Mouse (Mus musculus) kidney, postnatal 36 days (tissue): Measurements from ENCODE around the gene Qtrt1.
"Not testable (repeated sequence)": the region's sequence is repeated elsewhere in the genome, so short reads cannot be mapped to it uniquely, and the experiment has no call there.

Experiments
- DNase-seq, 2 experiments: peaks; one replicate each; pipeline ENCODE4 v3.0.0; 2021 to 2022; ENCODE audit warnings: mixed read lengths in 2 of 2

The Qtrt1 gene

GRCm38 (mm10) chr9:21451870-21452269 lies 40.2 kb downstream of the Qtrt1 start:
- no peak for DNase-seq

DNA sequence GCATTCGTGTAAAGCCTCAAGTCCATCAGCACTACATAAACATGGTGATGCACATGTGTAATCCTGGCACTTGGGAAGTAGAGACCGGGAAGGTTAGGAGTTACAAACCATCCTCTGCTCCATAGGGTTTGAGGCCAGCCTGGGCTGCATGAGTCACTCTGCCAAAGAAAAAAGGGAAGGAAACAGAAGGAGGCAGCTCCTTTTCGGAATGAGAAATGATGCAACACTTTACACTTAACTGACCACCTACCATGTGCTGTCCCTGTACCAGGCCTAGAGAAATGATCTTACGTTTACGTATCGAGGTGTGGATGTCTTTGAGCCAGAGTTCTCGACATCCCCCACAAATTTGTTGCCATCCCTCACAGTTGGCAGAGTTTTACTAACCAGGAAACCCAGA lies 41.4 kb downstream of the Qtrt1 start:
- DNase-seq, result no peak

GRCm38 (mm10) chr9:21453459-21453858 lies 41.8 kb downstream of the Qtrt1 start:
- DNase-seq, result no peak

DNA sequence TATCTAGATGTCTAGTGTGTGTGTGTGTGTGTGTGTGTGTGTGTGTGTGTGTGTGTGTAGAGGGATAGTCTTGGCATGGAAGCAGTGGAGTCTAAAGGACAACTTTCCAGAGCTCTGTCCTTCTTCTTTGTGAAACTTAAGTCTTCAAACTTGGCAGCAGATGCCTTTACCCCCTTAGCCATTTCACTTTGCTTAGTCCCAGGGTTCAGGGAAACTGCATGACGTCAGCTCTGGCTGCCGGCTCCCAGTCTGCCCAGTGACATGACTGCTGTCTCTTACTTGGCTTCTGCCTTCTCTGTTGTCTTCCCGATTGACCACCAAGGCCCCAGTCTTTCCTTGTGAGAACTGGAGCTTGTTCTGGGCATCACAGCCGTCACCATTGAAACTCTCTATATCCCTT lies 42.9 kb downstream of the Qtrt1 start:
- peak; percentile 45 to 59 for DNase-seq

- DNase-seq, result no peak
These were observed 43.6 kb downstream of the Qtrt1 start for GRCm38 (mm10) chr9:21455103-21455770.

- DNase-seq, result no peak
These were observed 44.8 kb downstream of the Qtrt1 start for GRCm38 (mm10) chr9:21456246-21456929.

DNA sequence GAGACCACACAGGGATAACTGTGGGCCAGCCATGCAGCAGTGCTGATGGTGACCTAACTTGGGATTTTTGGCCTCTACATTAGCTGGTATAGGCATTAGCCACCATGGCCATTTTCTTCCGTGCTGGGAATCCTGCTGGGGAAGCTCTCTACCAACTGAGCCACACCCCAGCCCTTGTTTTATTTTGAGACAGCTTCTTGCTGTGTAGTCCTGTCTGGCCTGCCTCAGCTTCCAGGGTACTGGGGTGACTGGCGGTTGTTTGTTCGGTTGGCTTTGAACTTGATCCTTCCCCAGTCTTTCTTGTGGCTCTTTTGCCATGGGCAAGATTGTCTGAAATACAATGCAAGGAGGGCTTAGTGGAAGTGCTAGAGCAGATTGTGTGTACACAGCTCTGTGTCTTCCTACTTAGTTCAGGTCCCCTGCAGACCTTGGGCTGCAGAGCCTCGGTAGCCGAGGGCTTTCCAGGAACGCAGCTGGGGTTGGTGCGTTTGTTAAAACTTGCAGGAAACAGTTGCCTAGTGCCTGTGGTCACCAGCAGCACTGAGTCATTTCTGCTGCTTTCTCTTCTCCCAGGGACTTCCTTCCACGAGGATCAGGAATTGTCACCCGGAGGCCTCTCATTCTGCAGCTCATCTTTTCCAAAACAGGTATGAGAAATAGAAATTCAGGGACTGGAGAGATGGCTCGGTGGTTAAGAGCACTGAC lies 45.4 kb downstream of the Qtrt1 start:
- no peak for DNase-seq

- peak in 1 of 2 experiments; percentile 47 for DNase-seq
These were observed 47.2 kb downstream of the Qtrt1 start for GRCm38 (mm10) chr9:21458821-21459220.

GRCm38 (mm10) chr9:21460400-21460940 lies 48.8 kb downstream of the Qtrt1 start:
- DNase-seq, result peak; percentile 51 to 68

DNA sequence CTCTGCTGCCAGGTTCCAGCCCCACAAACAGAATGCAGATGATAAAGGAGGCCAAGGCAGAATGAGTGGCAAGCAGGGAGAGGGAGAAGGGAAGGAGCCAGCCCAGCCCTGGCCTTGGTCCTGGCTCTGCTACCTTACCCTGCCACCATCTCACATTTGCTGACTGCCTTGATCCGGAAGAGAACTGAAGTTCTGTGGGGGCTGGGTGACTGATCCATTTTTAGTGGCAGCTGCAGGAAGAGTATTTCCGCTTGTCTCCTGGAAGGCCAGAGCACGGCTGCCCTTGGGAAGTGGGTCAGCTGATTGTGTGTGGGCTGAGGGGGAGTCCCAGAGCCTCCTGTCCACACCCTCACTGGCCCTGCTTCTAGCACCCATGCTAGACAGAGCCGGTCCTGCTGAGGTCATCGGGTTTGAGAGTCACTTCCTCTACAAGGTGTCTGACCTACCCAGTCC lies 51.5 kb downstream of the Qtrt1 start:
- peak; percentile 76 to 85 for DNase-seq

DNA sequence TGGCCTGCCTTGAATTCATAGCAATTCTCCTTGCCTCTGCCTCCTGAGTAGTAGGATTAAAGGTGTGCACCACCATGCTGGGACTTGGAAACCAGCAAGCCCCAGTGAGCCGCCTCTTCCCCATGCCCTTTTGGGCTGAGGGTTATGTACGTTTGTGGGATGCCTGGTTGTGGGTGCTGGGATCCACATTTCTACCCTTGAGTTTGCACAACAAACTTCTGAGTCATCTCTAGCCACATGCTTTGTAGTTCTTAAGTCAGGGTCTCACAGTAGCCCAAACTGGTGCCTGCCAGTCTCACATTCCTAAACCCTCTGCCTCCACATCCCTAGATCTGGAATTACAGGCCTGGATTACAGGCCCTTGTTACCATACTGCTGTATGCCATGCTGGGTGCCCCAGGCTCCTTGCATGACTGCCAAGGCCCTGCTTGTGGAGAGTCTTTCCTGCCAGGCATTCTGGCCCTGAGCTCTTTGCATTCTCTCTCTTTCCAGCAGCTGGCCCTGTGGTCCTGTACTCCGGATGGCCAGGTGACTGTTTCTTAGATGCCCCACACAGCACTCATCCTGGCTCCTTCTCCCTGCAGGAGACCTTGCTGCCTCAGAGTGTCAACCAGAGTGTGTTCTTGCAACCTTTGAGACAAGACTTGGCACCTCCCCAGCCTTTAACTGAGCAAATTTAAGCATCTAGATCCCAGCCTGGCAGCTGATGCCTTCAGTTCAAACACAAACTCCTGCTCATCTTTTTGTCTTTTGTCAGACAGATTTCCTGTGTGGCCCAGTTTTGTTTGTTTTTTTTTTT lies 52.3 kb downstream of the Qtrt1 start:
- DNase-seq, result peak; percentile 46 to 52

DNA sequence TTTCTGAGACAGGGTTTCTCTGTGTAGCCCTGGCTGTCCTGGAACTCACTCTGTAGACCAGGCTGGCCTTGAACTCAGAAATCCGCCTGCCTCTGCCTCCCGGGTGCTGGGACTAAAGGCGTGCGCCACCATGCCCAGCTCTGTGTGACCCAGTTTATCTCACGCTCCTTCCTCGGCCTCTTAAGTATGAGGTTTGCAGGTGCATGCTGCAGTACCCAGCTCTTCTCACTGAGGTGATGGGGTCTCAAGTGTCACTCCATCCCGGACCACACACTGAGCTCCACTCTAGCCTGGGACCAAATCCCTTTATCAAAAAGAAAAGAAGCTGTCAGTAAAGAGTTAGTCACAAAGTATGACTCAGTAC lies 52.9 kb downstream of the Qtrt1 start:
- not testable (repeated sequence) for DNase-seq

GRCm38 (mm10) chr9:21469032-21470024 lies 57.7 kb downstream of the Qtrt1 start:
- DNase-seq, result peak; percentile 65 to 81
